Mouse (Mus musculus) left cerebral cortex, adult 9 months (tissue): ENCODE measurements around the gene Lmx1a.

Experiments used
- DNase-seq, 2 experiments: peaks; one replicate each; pipeline ENCODE4 v3.0.0; 2022; ENCODE audit warnings: low spot score in 2 of 2

The Lmx1a gene

GRCm38 (mm10) chr1:167693499-167694240, 4.6 kb downstream of the Lmx1a start:
- DNase-seq: no peak

DNA sequence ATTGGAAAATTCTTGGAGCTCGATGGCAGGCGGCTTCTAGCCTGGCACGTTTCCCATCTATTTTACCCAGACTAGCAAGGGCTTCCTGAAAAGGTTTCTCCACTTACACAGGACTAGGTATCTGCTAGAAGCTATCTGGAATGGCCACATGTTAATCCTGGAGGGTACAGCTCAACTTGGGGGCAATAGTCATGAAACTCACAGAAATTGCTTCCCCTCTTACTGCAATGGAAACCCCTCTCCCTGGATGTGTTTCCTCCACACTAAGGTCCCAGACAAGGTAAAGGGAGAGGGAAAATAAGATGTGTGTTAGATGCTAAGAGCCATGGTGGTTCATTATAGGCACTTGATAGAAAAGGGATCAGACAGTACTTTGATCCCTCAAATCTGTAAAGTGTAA, 5.7 kb downstream of the Lmx1a start:
- DNase-seq: no peak

DNA sequence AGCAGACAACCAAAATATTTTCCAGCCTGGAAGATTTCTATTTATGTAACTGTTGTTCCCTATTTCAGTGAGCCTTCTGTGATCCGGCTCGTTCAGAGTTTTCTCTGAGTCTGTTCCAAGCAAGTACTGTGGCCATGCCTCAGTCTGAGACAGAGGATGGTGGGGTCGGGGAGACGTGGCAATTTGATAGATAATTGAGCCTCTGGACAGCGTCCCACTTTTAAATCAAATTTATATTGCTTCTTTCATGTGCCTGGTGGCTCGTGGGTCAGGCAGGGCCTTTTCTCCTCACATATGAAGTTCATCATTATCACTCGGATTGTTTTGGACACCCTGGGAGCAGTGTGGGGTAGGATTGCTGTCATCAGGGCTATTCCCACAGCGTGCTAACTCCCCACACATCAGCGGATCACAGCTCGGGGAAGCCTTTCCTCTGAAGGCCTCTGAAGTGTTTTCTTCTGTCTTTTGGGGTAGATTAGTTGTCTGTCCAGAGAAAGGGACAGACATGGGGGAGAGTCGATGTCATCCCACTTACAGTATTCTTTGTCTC, 6.9 kb downstream of the Lmx1a start:
- no peak for DNase-seq

DNA sequence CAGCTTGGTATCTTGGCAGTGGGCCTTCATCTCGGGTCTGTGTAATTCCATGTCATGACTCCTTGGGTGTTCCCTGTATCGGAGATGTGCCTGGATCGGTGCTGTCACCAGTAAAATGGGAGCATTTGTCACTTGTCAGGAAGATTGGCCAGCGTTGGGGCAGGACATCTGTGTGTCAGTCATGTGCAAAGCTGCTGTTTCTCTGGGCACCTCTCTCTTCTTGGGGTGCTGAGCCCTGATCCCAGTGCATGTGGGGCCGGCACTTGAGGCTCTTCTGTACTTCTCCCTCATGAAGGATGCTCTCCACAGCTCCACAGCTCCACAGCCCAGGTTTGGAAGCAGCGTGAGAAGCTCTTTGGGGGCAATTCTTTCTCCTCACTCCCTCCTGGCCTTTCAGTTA, 10.7 kb downstream of the Lmx1a start:
- no peak for DNase-seq

GRCm38 (mm10) chr1:167700221-167700620, 11.2 kb downstream of the Lmx1a start:
- no peak for DNase-seq

- no peak for DNase-seq
These were observed 16.5 kb downstream of the Lmx1a start for GRCm38 (mm10) chr1:167705527-167705926.

DNA sequence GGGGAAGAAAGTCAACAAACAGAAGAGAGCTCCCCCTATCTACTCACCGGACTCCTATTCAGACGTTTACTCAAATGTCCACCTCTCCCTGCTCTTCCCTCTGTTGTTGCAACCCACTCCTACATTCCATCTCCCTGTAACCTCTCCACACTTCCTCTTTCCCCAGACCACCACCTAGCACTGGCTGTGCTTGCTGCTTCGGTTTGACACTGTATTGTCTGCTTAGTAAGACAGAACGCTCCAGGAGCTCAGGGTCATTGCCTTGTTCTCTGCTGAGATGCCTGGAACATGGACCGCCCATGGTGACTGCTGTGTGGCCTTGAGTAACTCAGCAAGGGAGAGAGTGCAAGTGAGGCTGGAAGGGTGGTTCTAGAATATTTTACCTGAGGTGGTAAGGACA, 19.7 kb downstream of the Lmx1a start:
- DNase-seq: no peak

GRCm38 (mm10) chr1:167715730-167716341, 26.8 kb downstream of the Lmx1a start:
- no peak for DNase-seq

GRCm38 (mm10) chr1:167734471-167734870, 45.4 kb downstream of the Lmx1a start:
- no peak for DNase-seq

- peak in 1 of 2 experiments; percentile 32 for DNase-seq
These were observed 47.8 kb downstream of the Lmx1a start for GRCm38 (mm10) chr1:167736793-167737192.

DNA sequence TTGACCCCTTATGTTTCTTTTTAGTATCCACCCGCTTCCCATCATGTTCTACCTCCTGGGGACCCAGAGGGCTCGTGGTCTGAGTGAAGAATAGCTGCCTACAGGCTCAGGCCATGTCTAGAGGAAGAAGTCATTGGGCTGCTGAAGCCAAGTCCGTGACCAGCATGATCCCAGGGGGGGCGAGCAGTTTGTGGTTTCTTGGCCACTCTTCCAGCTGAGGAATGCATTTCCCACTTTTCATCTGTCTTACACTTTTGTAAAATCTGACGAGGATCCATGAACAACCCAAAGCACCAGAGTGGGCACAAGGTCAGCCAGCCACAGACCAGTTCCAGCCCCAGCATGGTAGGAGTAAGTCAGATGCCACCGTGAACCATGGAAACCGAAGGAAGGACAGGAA, 50.2 kb downstream of the Lmx1a start:
- no peak for DNase-seq

DNA sequence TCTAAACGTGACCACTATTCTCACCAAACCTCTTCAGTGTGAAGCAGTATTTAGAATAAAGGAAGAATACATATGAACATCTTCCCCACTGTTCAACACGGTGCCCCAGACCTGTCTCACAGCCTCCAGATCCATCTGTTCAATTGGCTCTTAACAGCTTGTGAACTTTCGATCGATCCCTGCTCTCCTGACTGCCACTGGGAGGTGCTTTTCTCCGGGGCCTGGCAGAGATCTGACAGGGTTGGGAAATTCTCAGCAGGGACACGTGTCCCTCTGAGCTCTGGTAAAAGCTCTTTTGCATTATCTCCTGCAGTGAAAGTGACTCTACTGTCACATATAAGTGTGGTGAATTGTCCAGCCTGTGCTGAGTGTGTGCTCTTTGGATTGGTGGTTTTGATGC, 57.6 kb downstream of the Lmx1a start:
- no peak for DNase-seq

GRCm38 (mm10) chr1:167752661-167753060, 63.6 kb downstream of the Lmx1a start:
- DNase-seq: no peak

- DNase-seq: no peak
These were observed 65.0 kb downstream of the Lmx1a start for GRCm38 (mm10) chr1:167754085-167754484.

DNA sequence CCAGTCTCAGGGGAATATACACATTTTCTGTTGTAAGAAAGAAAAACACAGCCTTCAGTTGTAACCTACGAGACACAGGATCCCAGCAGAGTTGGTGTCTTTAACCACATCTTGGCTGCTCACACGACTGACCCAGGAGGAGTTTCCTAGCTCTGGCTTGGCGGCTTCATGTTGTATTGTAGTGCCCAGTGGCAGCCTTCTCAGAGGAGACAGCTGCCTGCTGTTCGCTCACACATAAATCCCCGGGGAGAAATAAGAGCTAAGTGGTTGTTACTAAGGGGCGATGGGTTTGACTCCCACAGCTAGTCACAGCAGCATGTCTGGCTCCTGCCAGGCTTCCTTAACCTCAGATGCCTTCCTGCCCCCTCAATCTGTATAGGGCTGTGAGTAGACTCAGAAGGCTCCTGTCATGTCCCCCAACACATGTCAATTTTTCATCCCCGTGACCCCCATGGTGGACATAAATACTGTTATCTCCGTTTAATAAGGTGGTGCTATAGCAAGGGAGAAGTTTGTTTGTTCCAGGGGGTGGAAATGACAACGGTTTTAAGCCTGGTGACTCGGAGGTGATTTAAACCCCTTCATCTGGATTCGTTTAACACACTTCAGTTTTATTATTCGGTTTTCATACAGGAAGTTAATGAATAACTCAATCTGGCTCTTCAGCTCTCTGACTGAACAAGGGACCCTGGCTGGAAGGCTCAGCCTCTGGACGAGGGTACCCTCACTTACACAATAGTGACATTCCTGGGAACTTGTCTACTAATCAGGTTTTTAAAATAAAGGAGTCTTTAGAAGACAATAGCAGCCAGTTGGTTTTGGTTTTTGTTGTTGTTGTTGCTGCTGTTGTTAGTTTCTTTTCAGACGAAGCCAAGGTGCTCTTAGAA, 65.8 kb downstream of the Lmx1a start:
- DNase-seq: no peak

DNA sequence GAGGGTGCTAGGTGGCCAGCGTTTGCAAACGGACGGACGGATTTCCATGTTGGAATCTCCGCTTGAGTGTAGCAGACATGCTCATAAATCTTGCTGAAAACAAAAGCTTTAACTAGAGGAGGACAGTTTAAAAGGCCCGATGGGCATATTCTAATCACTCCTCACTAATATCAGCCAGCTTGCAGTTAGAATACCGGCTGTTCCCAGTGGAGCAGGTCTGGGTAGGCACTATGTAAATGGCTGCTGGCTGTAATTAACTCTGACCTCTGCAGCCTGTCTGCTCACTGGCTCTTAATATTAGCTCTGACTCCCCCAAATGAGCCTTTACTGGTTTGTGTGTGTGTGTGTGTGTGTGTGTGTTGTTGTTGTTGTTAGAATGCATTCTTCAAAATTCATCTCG, 69.2 kb downstream of the Lmx1a start:
- no peak for DNase-seq

GRCm38 (mm10) chr1:167760307-167760706, 71.3 kb downstream of the Lmx1a start:
- DNase-seq: no peak

GRCm38 (mm10) chr1:167761785-167762223, 72.8 kb downstream of the Lmx1a start:
- no peak for DNase-seq

GRCm38 (mm10) chr1:167766619-167767018, 77.6 kb downstream of the Lmx1a start:
- DNase-seq: no peak

GRCm38 (mm10) chr1:167770457-167770856, 81.4 kb downstream of the Lmx1a start:
- no peak for DNase-seq

DNA sequence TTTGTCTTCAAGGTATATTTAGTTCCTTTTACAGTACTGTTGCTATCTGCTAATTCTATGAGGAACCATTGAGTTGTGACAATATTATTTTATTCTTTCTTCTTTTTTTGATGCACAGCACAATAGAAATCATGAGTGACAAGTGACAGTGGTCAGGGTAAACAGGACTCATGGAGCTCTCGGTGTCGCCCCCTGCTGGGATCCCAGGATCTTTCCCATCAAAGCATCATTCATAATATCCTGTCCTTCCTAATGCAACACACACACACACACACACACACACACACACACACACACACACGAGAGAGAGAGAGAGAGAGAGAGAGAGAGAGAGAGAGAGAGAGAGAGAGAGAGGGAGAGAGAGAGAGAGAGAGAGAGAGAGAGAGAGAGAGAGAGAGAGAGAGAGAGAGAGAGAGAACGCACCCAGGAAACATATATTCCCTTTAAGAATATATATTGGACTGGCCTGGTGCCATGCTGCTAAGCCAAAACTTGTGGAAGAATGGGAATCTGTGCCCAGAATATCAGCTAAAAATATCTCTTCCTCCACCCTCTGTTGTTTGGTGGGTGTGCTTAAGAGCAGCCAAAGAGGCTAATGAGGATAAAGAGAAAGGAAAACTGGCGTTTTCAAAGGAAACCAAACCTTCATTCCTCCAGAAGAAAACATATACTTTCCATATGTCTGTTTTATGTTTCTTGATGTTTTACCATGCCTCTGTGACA, 90.9 kb downstream of the Lmx1a start:
- DNase-seq: peak; percentile 16 to 60
